Mouse (Mus musculus): ENCODE results near the gene Slc26a6. TPM values are rescaled to one million over a fixed set of nuclear protein-coding genes. Genes with fewer than 3 reads are reported as not detected.

Slc26a6 gene
- polyA plus RNA-seq, 1 experiment from 2014 or later: 19.0 TPM

- Histone ChIP-seq H3K4me3 (ENCODE audit: low read depth, low read length) (no peak overlapping the region), H3K27ac (ENCODE audit: low read length) (no peak overlapping the region), H3K4me2 (ENCODE audit: low read length) (peak overlapping the region; percentile 84; the same call in 1 of the 2 replicates), H3K36me3 (ENCODE audit: control insufficient read depth, insufficient read depth, low read length) (peaks cover 8% of the 10 kb centered on the region), H3K9ac (ENCODE audit: low read depth, low read length) (peak overlapping the region; percentile 8; the same call in 1 of the 2 replicates), H3K27me3 (ENCODE audit: control insufficient read depth, insufficient read depth, low read depth, low read length) (no peaks in the 10 kb centered on the region), H3K9me3 (replicated peaks; ENCODE audit: control insufficient read depth, low read length, poor library complexity, severe bottlenecking) (no peaks in the 10 kb centered on the region), H3K4me1 (ENCODE audit: control insufficient read depth, insufficient read depth, low read length) (peaks cover 10% of the 10 kb centered on the region; the same call in 1 of the 2 replicates)
- ATAC-seq: no peak
- 62% methylated on average over 5 of the region's 5 CpGs for whole genome bisulfite sequencing
Observed at GRCm38 (mm10) chr9:108855335-108855734, 2.3 kb downstream of the Slc26a6 start.

DNA sequence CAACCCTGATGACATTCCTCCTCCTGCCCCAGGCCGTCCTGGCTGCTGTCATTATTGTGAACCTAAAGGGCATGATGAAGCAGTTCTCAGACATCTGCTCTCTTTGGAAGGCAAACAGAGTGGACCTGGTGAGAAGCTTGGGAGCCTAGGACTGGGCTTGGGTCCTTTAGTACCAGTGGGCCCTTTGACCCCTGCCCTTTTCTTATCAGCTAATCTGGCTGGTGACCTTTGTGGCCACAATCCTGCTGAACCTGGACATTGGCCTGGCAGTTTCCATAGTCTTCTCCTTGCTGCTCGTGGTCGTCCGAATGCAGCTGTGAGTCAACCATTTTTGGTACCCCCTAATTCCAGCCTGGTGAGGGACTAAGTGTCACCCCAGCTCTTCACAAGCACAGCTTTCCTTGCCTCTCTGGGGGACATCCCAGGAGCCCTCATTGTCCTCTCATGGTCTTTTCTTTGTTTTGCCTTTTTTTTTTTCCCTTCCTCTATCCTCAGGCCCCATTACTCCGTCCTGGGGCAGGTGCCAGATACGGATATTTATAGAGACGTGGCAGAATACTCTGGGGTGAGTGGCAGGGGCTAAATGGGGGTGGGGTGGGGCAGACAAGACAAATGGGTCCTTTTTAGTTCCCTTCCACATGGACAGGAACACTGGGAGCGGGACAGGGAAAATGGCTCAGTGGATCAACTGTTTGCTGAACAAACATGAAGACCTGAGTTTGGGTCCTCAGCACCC, 5.9 kb downstream of the Slc26a6 start:
- H3K27me3 ChIP-seq (ENCODE audit: control insufficient read depth, insufficient read depth, low read depth, low read length): no peaks in the 10 kb centered on the region
- H3K9me3 ChIP-seq (replicated peaks; ENCODE audit: control insufficient read depth, low read length, poor library complexity, severe bottlenecking): no peaks in the 10 kb centered on the region
- 85% methylated on average over 8 of the region's 8 CpGs for WGBS
- ATAC-seq: no peak
- no peak overlapping the region for H3K4me3 ChIP-seq (ENCODE audit: low read depth, low read length)
- H3K4me1 ChIP-seq (ENCODE audit: control insufficient read depth, insufficient read depth, low read length): peaks cover 5% of the 10 kb centered on the region; the same call in 1 of the 2 replicates
- H3K27ac ChIP-seq (ENCODE audit: low read length): no peak overlapping the region
- H3K36me3 ChIP-seq (ENCODE audit: control insufficient read depth, insufficient read depth, low read length): peaks cover 5% of the 10 kb centered on the region
- no peak overlapping the region for H3K9ac ChIP-seq (ENCODE audit: low read depth, low read length)
- no peak overlapping the region for H3K4me2 ChIP-seq (ENCODE audit: low read length)

- Histone ChIP-seq H3K9ac (ENCODE audit: low read depth, low read length) (no peak overlapping the region), H3K4me1 (ENCODE audit: control insufficient read depth, insufficient read depth, low read length) (no peaks in the 10 kb centered on the region), H3K27ac (ENCODE audit: low read length) (no peak overlapping the region), H3K9me3 (replicated peaks; ENCODE audit: control insufficient read depth, low read length, poor library complexity, severe bottlenecking) (no peaks in the 10 kb centered on the region), H3K36me3 (ENCODE audit: control insufficient read depth, insufficient read depth, low read length) (no peaks in the 10 kb centered on the region), H3K4me2 (ENCODE audit: low read length) (no peak overlapping the region), H3K27me3 (ENCODE audit: control insufficient read depth, insufficient read depth, low read depth, low read length) (no peaks in the 10 kb centered on the region), H3K4me3 (ENCODE audit: low read depth, low read length) (no peak overlapping the region)
- WGBS: 63% methylated on average over 6 of the region's 6 CpGs
- no peak for ATAC-seq
Observed at GRCm38 (mm10) chr9:108912308-108912707, 59.2 kb downstream of the Slc26a6 start.

DNA sequence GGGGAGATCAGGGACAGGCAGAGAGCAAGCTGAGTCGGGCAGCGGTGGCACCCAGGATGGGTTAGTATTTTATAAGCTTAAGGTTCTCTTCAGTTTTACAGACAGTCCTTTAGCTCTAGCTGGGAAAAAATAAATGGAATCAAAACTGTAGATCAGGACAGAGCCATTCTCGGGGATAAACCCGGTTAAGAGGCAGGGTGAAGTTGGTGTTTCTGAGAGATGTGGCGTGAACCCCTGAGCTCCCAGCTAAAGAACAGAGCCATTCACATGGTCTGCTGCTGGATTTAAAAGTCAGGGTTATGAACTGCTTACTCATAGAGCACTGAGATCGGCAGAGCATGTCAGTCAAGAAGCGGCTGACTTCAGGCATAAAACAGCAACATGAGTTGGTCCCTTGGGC, 60.1 kb downstream of the Slc26a6 start:
- no peak for ATAC-seq
- H3K9me3 ChIP-seq (replicated peaks; ENCODE audit: control insufficient read depth, low read length, poor library complexity, severe bottlenecking): no peaks in the 10 kb centered on the region
- 90% methylated on average over 7 of the region's 7 CpGs for WGBS

DNA sequence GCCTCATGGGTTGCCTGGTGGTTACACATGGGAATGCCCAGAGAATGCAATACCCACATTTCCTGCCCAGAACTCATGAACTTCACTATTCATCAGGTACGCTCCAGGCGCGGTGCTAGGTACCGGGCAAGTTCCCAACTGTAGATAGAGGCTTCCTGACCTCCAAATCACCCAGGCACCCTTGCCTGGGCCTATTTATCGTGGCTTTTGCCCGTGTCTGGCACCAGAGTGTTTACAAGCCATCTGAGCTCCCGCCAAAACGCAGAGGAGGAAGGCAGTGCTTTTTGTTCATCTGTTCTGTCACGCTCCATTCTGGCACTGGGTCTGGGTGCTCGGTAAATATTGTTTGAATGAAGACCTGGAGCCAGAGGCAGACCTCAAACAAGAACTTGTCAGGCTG, 60.5 kb downstream of the Slc26a6 start:
- ATAC-seq: no peak
- H3K9me3 ChIP-seq (replicated peaks; ENCODE audit: control insufficient read depth, low read length, poor library complexity, severe bottlenecking): no peaks in the 10 kb centered on the region
- H3K27me3 ChIP-seq (ENCODE audit: control insufficient read depth, insufficient read depth, low read depth, low read length): no peaks in the 10 kb centered on the region
- WGBS: 78% methylated on average over 10 of the region's 10 CpGs
- H3K27ac ChIP-seq (ENCODE audit: low read length): no peak overlapping the region
- H3K4me1 ChIP-seq (ENCODE audit: control insufficient read depth, insufficient read depth, low read length): no peaks in the 10 kb centered on the region
- no peaks in the 10 kb centered on the region for H3K36me3 ChIP-seq (ENCODE audit: control insufficient read depth, insufficient read depth, low read length)
- no peak overlapping the region for H3K4me2 ChIP-seq (ENCODE audit: low read length)
- H3K9ac ChIP-seq (ENCODE audit: low read depth, low read length): no peak overlapping the region
- no peak overlapping the region for H3K4me3 ChIP-seq (ENCODE audit: low read depth, low read length)

More for the DNA sequence above, 60.1 kb downstream of the Slc26a6 start:
- Histone ChIP-seq H3K4me3 (ENCODE audit: low read depth, low read length) (no peak overlapping the region), H3K4me2 (ENCODE audit: low read length) (no peak overlapping the region), H3K4me1 (ENCODE audit: control insufficient read depth, insufficient read depth, low read length) (no peaks in the 10 kb centered on the region), H3K27ac (ENCODE audit: low read length) (no peak overlapping the region), H3K9ac (ENCODE audit: low read depth, low read length) (no peak overlapping the region), H3K36me3 (ENCODE audit: control insufficient read depth, insufficient read depth, low read length) (no peaks in the 10 kb centered on the region), H3K27me3 (ENCODE audit: control insufficient read depth, insufficient read depth, low read depth, low read length) (no peaks in the 10 kb centered on the region)

DNA sequence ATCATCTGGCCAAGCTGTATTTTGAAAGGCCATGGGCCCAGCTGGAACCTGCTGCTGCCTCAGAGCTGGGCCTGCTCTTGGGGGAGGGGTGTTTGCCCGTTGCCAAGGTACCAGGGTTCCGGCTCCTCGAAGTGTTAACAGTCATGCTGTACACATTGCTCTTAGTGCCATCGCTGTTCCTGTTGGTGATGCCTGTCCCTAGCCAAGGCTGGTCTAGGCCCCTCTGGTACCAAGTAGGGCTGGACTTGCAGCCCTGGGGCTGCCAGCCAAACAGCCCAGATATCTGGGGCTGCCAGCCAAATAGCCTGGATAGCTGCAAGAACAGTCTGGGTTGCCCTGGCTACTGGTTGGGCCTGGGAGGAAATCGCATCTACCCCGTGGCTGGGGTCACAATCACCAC, 61.4 kb downstream of the Slc26a6 start, which contains the start of gene Tmem89:
TSS of gene Tmem89 (plus strand) at position 129 of the 400 bp plus-strand sequence.
- Histone ChIP-seq H3K4me1 (ENCODE audit: control insufficient read depth, insufficient read depth, low read length) (no peaks in the 10 kb centered on the region), H3K9me3 (replicated peaks; ENCODE audit: control insufficient read depth, low read length, poor library complexity, severe bottlenecking) (no peaks in the 10 kb centered on the region), H3K36me3 (ENCODE audit: control insufficient read depth, insufficient read depth, low read length) (no peaks in the 10 kb centered on the region), H3K9ac (ENCODE audit: low read depth, low read length) (no peak within 1 kb of the TSS), H3K27ac (ENCODE audit: low read length) (no peak within 1 kb of the TSS), H3K27me3 (ENCODE audit: control insufficient read depth, insufficient read depth, low read depth, low read length) (no peaks in the 10 kb centered on the region), H3K4me3 (ENCODE audit: low read depth, low read length) (no peak within 1 kb of the TSS), H3K4me2 (ENCODE audit: low read length) (no peak within 1 kb of the TSS)
- ATAC-seq: peak; percentile 81
- 63% methylated on average over 6 of the region's 6 CpGs for WGBS

DNA sequence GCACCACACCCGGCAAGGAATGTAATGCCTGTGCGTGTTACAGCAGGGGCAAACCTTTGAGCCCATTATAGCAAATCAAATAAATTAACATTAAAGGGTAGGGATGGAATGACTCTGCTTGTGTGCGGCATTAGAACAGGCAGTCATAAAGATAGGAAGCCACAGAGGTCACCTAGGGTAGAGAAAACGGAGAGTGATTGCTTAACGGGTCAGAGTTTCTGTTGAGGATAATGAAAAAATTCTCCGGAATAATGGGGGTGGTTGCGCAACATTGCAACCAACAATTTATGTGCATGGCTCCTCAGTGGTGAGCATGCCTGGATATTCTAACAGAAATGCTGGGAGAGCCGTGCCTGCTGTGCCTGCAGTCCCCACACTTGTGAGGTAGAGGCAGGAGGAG, 72.8 kb downstream of the Slc26a6 start:
- no peak for ATAC-seq
- Histone ChIP-seq H3K4me3 (ENCODE audit: low read depth, low read length) (no peak overlapping the region), H3K27ac (ENCODE audit: low read length) (no peak overlapping the region), H3K9ac (ENCODE audit: low read depth, low read length) (no peak overlapping the region), H3K4me1 (ENCODE audit: control insufficient read depth, insufficient read depth, low read length) (no peaks in the 10 kb centered on the region), H3K4me2 (ENCODE audit: low read length) (no peak overlapping the region), H3K36me3 (ENCODE audit: control insufficient read depth, insufficient read depth, low read length) (no peaks in the 10 kb centered on the region), H3K9me3 (replicated peaks; ENCODE audit: control insufficient read depth, low read length, poor library complexity, severe bottlenecking) (no peaks in the 10 kb centered on the region), H3K27me3 (ENCODE audit: control insufficient read depth, insufficient read depth, low read depth, low read length) (no peaks in the 10 kb centered on the region)
- 77% methylated on average over 8 of the region's 8 CpGs for WGBS

- Histone ChIP-seq H3K36me3 (ENCODE audit: control insufficient read depth, insufficient read depth, low read length) (no peaks in the 10 kb centered on the region), H3K9ac (ENCODE audit: low read depth, low read length) (no peak overlapping the region), H3K4me2 (ENCODE audit: low read length) (no peak overlapping the region), H3K4me1 (ENCODE audit: control insufficient read depth, insufficient read depth, low read length) (no peaks in the 10 kb centered on the region), H3K27ac (ENCODE audit: low read length) (no peak overlapping the region), H3K27me3 (ENCODE audit: control insufficient read depth, insufficient read depth, low read depth, low read length) (no peaks in the 10 kb centered on the region), H3K9me3 (replicated peaks; ENCODE audit: control insufficient read depth, low read length, poor library complexity, severe bottlenecking) (no peaks in the 10 kb centered on the region), H3K4me3 (ENCODE audit: low read depth, low read length) (no peak overlapping the region)
- WGBS: 88% methylated on average over 3 of the region's 3 CpGs
- no peak for ATAC-seq
Observed at GRCm38 (mm10) chr9:108928424-108928823, 75.3 kb downstream of the Slc26a6 start.

DNA sequence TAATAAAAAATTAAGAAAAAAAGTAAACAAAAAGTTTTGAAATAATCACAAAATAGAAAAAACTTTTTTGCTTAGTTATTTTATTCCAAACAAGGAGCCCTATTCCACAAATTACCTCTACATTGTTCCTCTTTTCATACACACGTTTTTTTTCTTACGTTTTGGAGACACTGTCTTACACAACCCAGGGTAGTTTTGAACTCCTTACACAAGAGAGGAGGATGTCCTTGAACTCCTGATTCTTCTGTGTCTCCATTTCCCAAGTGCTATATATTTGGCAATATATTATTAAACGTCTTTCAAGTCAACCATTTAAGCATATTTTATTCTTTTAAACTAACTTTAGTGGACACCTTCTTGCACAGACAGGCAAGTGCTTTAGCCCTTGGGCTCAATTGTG, 82.9 kb downstream of the Slc26a6 start:
- H3K4me1 ChIP-seq (ENCODE audit: control insufficient read depth, insufficient read depth, low read length): peaks cover 8% of the 10 kb centered on the region
- H3K4me3 ChIP-seq (ENCODE audit: low read depth, low read length): peak overlapping the region; percentile 96
- no peaks in the 10 kb centered on the region for H3K9me3 ChIP-seq (replicated peaks; ENCODE audit: control insufficient read depth, low read length, poor library complexity, severe bottlenecking)
- H3K27me3 ChIP-seq (ENCODE audit: control insufficient read depth, insufficient read depth, low read depth, low read length): no peaks in the 10 kb centered on the region
- peak overlapping the region; percentile 31; the same call in 1 of the 2 replicates for H3K4me2 ChIP-seq (ENCODE audit: low read length)
- H3K9ac ChIP-seq (ENCODE audit: low read depth, low read length): peak overlapping the region; percentile 97; the same call in 1 of the 2 replicates
- no peak overlapping the region for H3K27ac ChIP-seq (ENCODE audit: low read length)
- ATAC-seq: peak; percentile 25; the same call in 1 of the 2 replicates
- H3K36me3 ChIP-seq (ENCODE audit: control insufficient read depth, insufficient read depth, low read length): peaks cover 16% of the 10 kb centered on the region
- WGBS: 15% methylated on average over 3 of the region's 3 CpGs
